8 mouse cellular contexts compared by ENCODE assay signal in genomic region chr5:115907037-115908009, GRCm38 (mm10).
DNase-seq lines count a peak whose midpoint lies in the region; ATAC-seq and TF ChIP-seq lines count a peak whose summit lies in the region.

No protein-coding gene starts in this region.

- no peaks in the 10 kb centered on the region for H3K27me3 ChIP-seq in erythroblast, embryonic 14.5 days (ENCODE audit: control insufficient read depth)
- H3K27me3 ChIP-seq in kidney, embryonic 15.5 days: no peaks in the 10 kb centered on the region
- H3K27me3 ChIP-seq in liver, embryonic 11.5 days (replicated peaks; ENCODE audit: control insufficient read depth, insufficient read depth, low read length): no peaks in the 10 kb centered on the region
- no peaks in the 10 kb centered on the region for H3K27me3 ChIP-seq in neural tube, embryonic 11.5 days (ENCODE audit: control insufficient read depth, insufficient read depth, low read length)
- H3K27me3 ChIP-seq in thymus, adult 2 months (ENCODE audit: control insufficient read depth, insufficient read depth, low read length): no peaks in the 10 kb centered on the region

- no peak for ATAC-seq in erythroblast, adult 5-6 weeks (replicated peaks; ENCODE audit: low FRiP score, poor library complexity, severe bottlenecking)
- peak; percentile 47; the same call in 1 of the 2 replicates for ATAC-seq in common myeloid progenitor, adult 5-6 weeks (replicated peaks; ENCODE audit: low read depth, poor library complexity, severe bottlenecking)
- peak; percentile 22; the same call in 1 of the 2 replicates for ATAC-seq in granulocyte monocyte progenitor cell, adult 5-6 weeks (replicated peaks; ENCODE audit: poor library complexity, severe bottlenecking)
- ATAC-seq in kidney, embryonic 15.5 days (replicated peaks; ENCODE audit: low FRiP score): peak; percentile 73
- ATAC-seq in liver, embryonic 11.5 days (replicated peaks; ENCODE audit: low FRiP score): peak; percentile 38; the same call in 1 of the 2 replicates
- ATAC-seq in neural tube, embryonic 11.5 days (ENCODE audit: insufficient read depth, low FRiP score, low TSS enrichment): peak; percentile 55; the same call in 1 of the 2 replicates

- H3K4me2 ChIP-seq in kidney, embryonic 15.5 days: peak overlapping the region; percentile 76
- peak overlapping the region; percentile 51 for H3K4me2 ChIP-seq in liver, embryonic 11.5 days
- H3K4me2 ChIP-seq in neural tube, embryonic 11.5 days (ENCODE audit: low read depth): peak overlapping the region; percentile 51

- no peak overlapping the region for H3K27ac ChIP-seq in kidney, embryonic 15.5 days
- H3K27ac ChIP-seq in liver, embryonic 11.5 days (ENCODE audit: low read depth, low read length): no peak overlapping the region
- no peak overlapping the region for H3K27ac ChIP-seq in neural tube, embryonic 11.5 days (ENCODE audit: low read depth, low read length)
- H3K27ac ChIP-seq in thymus, adult 2 months (ENCODE audit: control insufficient read depth, insufficient read depth, low read length): no peak overlapping the region

- no peak for TF ChIP-seq CTCF in thymus, adult 2 months (IDR thresholded peaks at IDR 0.05; ENCODE audit: borderline replicate concordance, control insufficient read depth, extremely low read depth, insufficient read depth, low read length, poor library complexity)

- H3K9ac ChIP-seq in kidney, embryonic 15.5 days: 0 out of 2 replicates have a peak overlapping the region, but pooled peaks have one; percentile 22
- no peak overlapping the region for H3K9ac ChIP-seq in liver, embryonic 11.5 days (ENCODE audit: low read depth, low read length)
- peak overlapping the region; percentile 44 for H3K9ac ChIP-seq in neural tube, embryonic 11.5 days (ENCODE audit: low read length)

- no peak for TF ChIP-seq POLR2A in thymus, adult 2 months (IDR thresholded peaks at IDR 0.05; ENCODE audit: control insufficient read depth, extremely low read depth, insufficient read depth, low read length, poor library complexity)

- H3K9me3 ChIP-seq in erythroblast, embryonic 14.5 days (ENCODE audit: control insufficient read depth, low read length): no peaks in the 10 kb centered on the region
- H3K9me3 ChIP-seq in kidney, embryonic 15.5 days (replicated peaks): no peaks in the 10 kb centered on the region
- no peaks in the 10 kb centered on the region for H3K9me3 ChIP-seq in liver, embryonic 11.5 days (ENCODE audit: control insufficient read depth, low read length)
- no peaks in the 10 kb centered on the region for H3K9me3 ChIP-seq in neural tube, embryonic 11.5 days (ENCODE audit: control insufficient read depth, low read length)

- 8% methylated on average over 38 of the region's 38 CpGs for WGBS in kidney, embryonic 15.5 days
- WGBS in liver, embryonic 11.5 days: 32% methylated on average over 38 of the region's 38 CpGs
- 5% methylated on average over 38 of the region's 38 CpGs for WGBS in neural tube, embryonic 11.5 days
- 81% methylated on average over 38 of the region's 38 CpGs for WGBS in thymus, adult 2 months

- H3K36me3 ChIP-seq in erythroblast, embryonic 14.5 days (ENCODE audit: control insufficient read depth): peaks cover 95% of the 10 kb centered on the region
- 0 out of 2 replicates have a peak, but pooled peaks cover 2% of the 10 kb centered on the region for H3K36me3 ChIP-seq in kidney, embryonic 15.5 days
- H3K36me3 ChIP-seq in liver, embryonic 11.5 days (ENCODE audit: control insufficient read depth, insufficient read depth, low read length): peaks cover 4% of the 10 kb centered on the region; the same call in 1 of the 2 replicates
- H3K36me3 ChIP-seq in neural tube, embryonic 11.5 days (ENCODE audit: control insufficient read depth, insufficient read depth, low read length): no peaks in the 10 kb centered on the region; the same call in 1 of the 2 replicates
- no peaks in the 10 kb centered on the region; the same call in none of the 2 replicates for H3K36me3 ChIP-seq in thymus, adult 2 months (ENCODE audit: control insufficient read depth, insufficient read depth, low read length)

- H3K4me3 ChIP-seq in erythroblast, embryonic 14.5 days (replicated peaks): peak overlapping the region; percentile 31
- peak overlapping the region; percentile 41 for H3K4me3 ChIP-seq in kidney, embryonic 15.5 days (replicated peaks)
- H3K4me3 ChIP-seq in liver, embryonic 11.5 days (ENCODE audit: low read depth, low read length): peak overlapping the region; percentile 35
- peak overlapping the region; percentile 30 for H3K4me3 ChIP-seq in neural tube, embryonic 11.5 days (ENCODE audit: low read depth, low read length)
- H3K4me3 ChIP-seq in thymus, adult 2 months (ENCODE audit: control insufficient read depth, insufficient read depth, low read length): no peak overlapping the region

- H3K4me1 ChIP-seq in erythroblast, embryonic 14.5 days (ENCODE audit: control insufficient read depth): peaks cover 8% of the 10 kb centered on the region
- peaks cover 37% of the 10 kb centered on the region for H3K4me1 ChIP-seq in kidney, embryonic 15.5 days
- peaks cover 30% of the 10 kb centered on the region for H3K4me1 ChIP-seq in liver, embryonic 11.5 days (replicated peaks; ENCODE audit: control insufficient read depth, insufficient read depth, low read length)
- H3K4me1 ChIP-seq in neural tube, embryonic 11.5 days (ENCODE audit: control insufficient read depth, insufficient read depth, low read length): peaks cover 10% of the 10 kb centered on the region
- H3K4me1 ChIP-seq in thymus, adult 2 months (replicated peaks; ENCODE audit: control insufficient read depth, insufficient read depth, low read length): no peaks in the 10 kb centered on the region

- peak; percentile 57 for DNase-seq in liver, embryonic 11.5 days (ENCODE audit: low spot score)
- peak; percentile 64 for DNase-seq in neural tube, embryonic 11.5 days (ENCODE audit: low spot score)
- no peak for DNase-seq in thymus, adult 2 months
